Mouse (Mus musculus) common myeloid progenitor, adult 5-6 weeks (primary cell): ENCODE data around the gene Rnf151. TPM values are rescaled to one million over a fixed set of nuclear protein-coding genes. Genes with fewer than 3 reads are reported as not detected.
A peak's percentile ranks its signal among the peaks of the same experiment; 100 is the strongest.
"Not testable (repeated sequence)": the region's sequence is repeated elsewhere in the genome, so short reads cannot be mapped to it uniquely, and the experiment has no call there.

Source experiments
- ATAC-seq: replicated peaks from 2 replicates; pipeline ENCODE4 v1.8.0; 2016; ENCODE audit warnings: low read depth, mild to moderate bottlenecking, moderate TSS enrichment, inconsistent platforms; ENCODE audit not compliant: poor library complexity, severe bottlenecking
- total RNA-seq: library from RNA; stranded (forward); fragments of 200-1000, 187-1606 nt; gene quantifications from 2 replicates; pipeline ENCODE4 v1.2.3, GENCODE M21; 2017

Gene Rnf151
- total RNA-seq, 1 experiment from 2014 or later: not detected

GRCm38 (mm10) chr17:24733434-24734050 is 15.7 kb upstream of the Rnf151 start:
- no peak for ATAC-seq

- ATAC-seq: no peak
These were observed 14.5 kb upstream of the Rnf151 start for GRCm38 (mm10) chr17:24732233-24732935.

- no peak for ATAC-seq
These were observed 12.9 kb upstream of the Rnf151 start for GRCm38 (mm10) chr17:24730787-24731186.

GRCm38 (mm10) chr17:24729067-24729466 is 11.2 kb upstream of the Rnf151 start:
- ATAC-seq: no peak

- no peak for ATAC-seq
These were observed 10.3 kb upstream of the Rnf151 start for GRCm38 (mm10) chr17:24728184-24728583.

GRCm38 (mm10) chr17:24727618-24728017 is 9.8 kb upstream of the Rnf151 start, which contains the start of gene Rpl3l:
Gene Rpl3l (plus strand): TSS chr17:24727820.
- no peak for ATAC-seq

GRCm38 (mm10) chr17:24725637-24726390 is 8.0 kb upstream of the Rnf151 start:
- ATAC-seq: no peak

GRCm38 (mm10) chr17:24724184-24724583 is 6.3 kb upstream of the Rnf151 start, which contains the start of gene Ndufb10:
Gene Ndufb10 (minus strand): TSS chr17:24724478.
- peak; percentile 64 for ATAC-seq

- ATAC-seq: no peak
These were observed 6.0 kb upstream of the Rnf151 start for GRCm38 (mm10) chr17:24723881-24724180.

GRCm38 (mm10) chr17:24723122-24723880 is 5.4 kb upstream of the Rnf151 start:
- ATAC-seq: no peak

GRCm38 (mm10) chr17:24722220-24722924 is 4.5 kb upstream of the Rnf151 start:
- ATAC-seq: no peak

GRCm38 (mm10) chr17:24721383-24721955 is 3.6 kb upstream of the Rnf151 start:
- ATAC-seq: not testable (repeated sequence)

GRCm38 (mm10) chr17:24720616-24721015 is 2.8 kb upstream of the Rnf151 start:
- ATAC-seq: not testable (repeated sequence)

- ATAC-seq: peak; percentile 86
These were observed 1.8 kb upstream of the Rnf151 start for GRCm38 (mm10) chr17:24719494-24720222.

GRCm38 (mm10) chr17:24718938-24719337 is 1.1 kb upstream of the Rnf151 start:
- ATAC-seq: not testable (repeated sequence)

- no peak for ATAC-seq
These were observed 1.6 kb downstream of the Rnf151 start for GRCm38 (mm10) chr17:24716166-24716682.

- no peak for ATAC-seq
These were observed 2.3 kb downstream of the Rnf151 start for GRCm38 (mm10) chr17:24715556-24715955.

GRCm38 (mm10) chr17:24708646-24709045 is 9.2 kb downstream of the Rnf151 start:
- peak; percentile 48 for ATAC-seq
